Mouse (Mus musculus) testis, adult 2 months (tissue): ENCODE measurements around the gene Mlx.

ENCODE experiments used
- CTCF ChIP-seq: fragments of 200-500 bp; IDR thresholded peaks from 2 replicates; pipeline ENCODE4 v1.5.1; 2012; ENCODE audit warnings: low read depth, mild to moderate bottlenecking, inconsistent platforms, low read length, moderate library complexity; ENCODE audit not compliant: control insufficient read depth, insufficient read depth, insufficient replicate concordance
- POLR2A ChIP-seq: fragments of 200-500 bp; IDR thresholded peaks from 2 replicates; pipeline ENCODE4 v1.6.1; 2012; ENCODE audit warnings: low read depth, mild to moderate bottlenecking, inconsistent platforms, low read length, moderate library complexity; ENCODE audit not compliant: control insufficient read depth

DNA sequence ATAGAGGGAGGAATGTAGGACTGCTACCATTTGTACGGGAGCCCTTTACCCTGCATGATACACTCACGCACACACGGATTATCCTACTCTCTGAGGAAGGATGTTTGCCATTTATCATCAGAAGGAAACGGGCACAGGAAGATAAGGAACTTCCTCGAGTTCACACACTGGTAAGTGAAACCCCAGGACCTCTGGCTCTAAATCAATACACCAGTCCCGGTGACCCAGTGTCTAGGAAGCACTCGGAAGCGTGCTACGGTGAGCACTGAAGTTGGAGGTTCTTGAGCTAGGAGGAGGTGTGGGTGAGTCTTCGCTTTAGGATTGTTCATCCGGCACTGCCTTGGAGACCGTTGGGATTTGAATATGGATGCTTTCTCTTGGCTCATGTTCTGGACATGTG lies 46.0 kb downstream of the Mlx start:
- TF ChIP-seq CTCF: no peak
- no peak for TF ChIP-seq POLR2A
